Mouse (Mus musculus) heart, adult 2 months (tissue): ENCODE measurements around the gene Btk.

Experiments
- CTCF ChIP-seq: fragments of 200-600 bp; IDR thresholded peaks from 2 replicates; pipeline ENCODE4 v1.8.1; 2022; ENCODE audit warnings: antibody characterized with exemption, mild to moderate bottlenecking, moderate library complexity
- EP300 ChIP-seq: fragments of 200-500 bp; IDR thresholded peaks from 2 replicates; pipeline ENCODE4 v1.6.1; 2011; ENCODE audit warnings: low read depth, low read length, control low read depth; ENCODE audit not compliant: insufficient read depth
- POLR2A ChIP-seq: fragments of 200-500 bp; IDR thresholded peaks from 2 replicates; pipeline ENCODE4 v1.6.1; 2011; ENCODE audit warnings: mild to moderate bottlenecking, low read depth, low read length, control low read depth; ENCODE audit not compliant: insufficient read depth

DNA sequence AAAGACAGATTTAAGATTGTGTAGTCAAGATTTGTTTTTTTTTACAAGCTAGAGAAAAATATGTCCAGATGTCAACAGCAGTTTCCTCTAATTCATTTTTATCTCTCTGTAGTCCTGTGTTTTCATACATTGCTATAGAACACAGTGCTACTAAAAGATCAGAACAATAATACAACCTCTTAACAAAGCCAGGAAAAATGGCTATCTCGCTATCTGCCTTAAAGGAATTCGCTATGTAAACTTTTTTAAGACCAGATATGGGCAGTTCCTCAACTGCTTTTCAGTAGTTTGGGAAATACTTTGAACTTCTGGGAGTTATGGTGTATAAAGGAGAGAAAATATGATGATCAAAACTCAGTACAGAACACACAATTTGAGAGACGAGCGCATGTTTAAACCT, 40.0 kb upstream of the Btk start:
- TF ChIP-seq EP300 (no peak), CTCF (no peak), POLR2A (no peak)
